Mouse (Mus musculus) adrenal gland, adult (tissue): ENCODE measurements around the gene Apoh.

ENCODE experiments used
- DNase-seq, 2 experiments: peaks; one replicate each; pipeline ENCODE4 v3.0.0; 2022 to 2023; ENCODE audit warnings: low spot score in 1 of 2; ENCODE audit not compliant: inconsistent age in 2 of 2

Gene Apoh

GRCm38 (mm10) chr11:108447148-108447547, 104.0 kb downstream of the Apoh start:
- peak in 1 of 2 experiments; percentile 64 for DNase-seq

GRCm38 (mm10) chr11:108449811-108450210, 106.7 kb downstream of the Apoh start:
- peak; percentile 67 to 91 for DNase-seq

GRCm38 (mm10) chr11:108459599-108459998, 116.4 kb downstream of the Apoh start:
- DNase-seq = no peak
